Mouse (Mus musculus): Measurements from ENCODE around the gene Tmem44. TPM values are rescaled to one million over a fixed set of nuclear protein-coding genes. Genes with fewer than 3 reads are reported as not detected.

The Tmem44 gene
- polyA plus RNA-seq, 1 experiment from 2014 or later = 30.9 TPM

DNA sequence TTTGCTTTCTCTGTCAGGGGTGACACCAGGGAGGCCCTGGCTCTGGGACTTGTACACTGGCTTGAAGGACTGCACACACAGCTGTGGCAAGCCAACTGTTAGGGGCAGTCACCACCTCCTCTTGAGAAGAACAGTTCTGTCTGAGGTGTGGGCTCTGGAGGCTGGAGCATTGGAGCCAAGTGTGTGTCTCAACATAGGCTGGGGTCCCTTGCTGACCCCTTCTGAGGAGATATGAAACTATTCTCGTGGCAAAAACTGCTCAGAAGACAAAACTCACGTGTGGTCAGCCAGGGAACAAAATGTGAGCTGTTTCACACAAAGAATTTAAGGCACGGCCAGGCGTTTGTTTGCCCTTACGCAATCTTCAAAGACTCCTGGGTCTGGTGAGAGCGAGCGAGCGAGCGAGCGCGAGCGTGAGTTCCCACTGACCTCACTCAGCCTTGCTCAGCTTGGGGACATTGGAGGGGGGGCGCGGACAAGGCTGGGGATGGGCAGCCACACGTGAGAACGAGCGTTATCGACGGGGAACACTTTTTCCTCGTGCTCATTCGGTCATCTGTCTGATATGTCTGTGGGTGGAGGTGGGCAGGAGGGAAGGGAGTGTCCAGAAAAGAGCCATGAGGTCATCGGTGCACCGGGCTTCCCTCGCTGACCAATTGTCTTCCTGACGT is 48.3 kb downstream of the Tmem44 start:
- H3K9ac ChIP-seq (ENCODE audit: low read depth, low read length) = no peak overlapping the region

DNA sequence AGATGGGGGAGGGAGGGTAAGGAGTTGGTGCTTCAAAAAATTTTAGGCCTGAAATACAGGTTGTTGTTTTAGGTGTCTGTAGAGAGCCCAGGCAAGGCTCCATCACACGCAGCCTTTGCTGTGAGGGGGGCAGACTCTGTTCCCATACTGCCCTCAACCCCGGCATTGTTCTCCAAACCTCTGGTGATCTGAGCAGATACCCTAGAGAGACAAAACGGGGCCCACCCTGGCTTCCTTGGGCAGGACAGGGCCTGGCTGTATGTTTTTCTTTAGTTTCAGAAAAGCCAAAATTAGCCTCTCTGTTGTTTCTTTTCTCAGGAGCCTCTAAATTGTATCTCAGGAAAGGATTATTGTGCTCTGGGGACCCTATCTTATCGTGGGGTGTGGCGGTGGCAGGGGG is 49.0 kb downstream of the Tmem44 start:
- Histone ChIP-seq H3K9ac (ENCODE audit: low read depth, low read length) (no peak overlapping the region), H3K27me3 (ENCODE audit: control insufficient read depth, insufficient read depth, low read length) (peaks cover 2% of the 10 kb centered on the region), H3K36me3 (ENCODE audit: control insufficient read depth, insufficient read depth, low read length) (no peaks in the 10 kb centered on the region), H3K4me3 (ENCODE audit: low read depth, low read length) (no peak overlapping the region), H3K4me1 (replicated peaks; ENCODE audit: control insufficient read depth, insufficient read depth, low read length) (no peaks in the 10 kb centered on the region), H3K27ac (ENCODE audit: low read depth, low read length) (no peak overlapping the region), H3K9me3 (ENCODE audit: control insufficient read depth, low read length) (no peaks in the 10 kb centered on the region), H3K4me2 (replicated peaks; ENCODE audit: low read depth, low read length) (no peak overlapping the region)
- no peak for ATAC-seq (ENCODE audit: low FRiP score)
- DNase-seq (ENCODE audit: low spot score) = no peak
- 69% methylated on average over 5 of the region's 5 CpGs for WGBS

More for the DNA sequence above, 48.3 kb downstream of the Tmem44 start:
- DNase-seq (ENCODE audit: low spot score) (no peak), ATAC-seq (ENCODE audit: low FRiP score) (no peak)
- Histone ChIP-seq H3K4me1 (replicated peaks; ENCODE audit: control insufficient read depth, insufficient read depth, low read length) (no peaks in the 10 kb centered on the region), H3K27ac (ENCODE audit: low read depth, low read length) (no peak overlapping the region), H3K36me3 (ENCODE audit: control insufficient read depth, insufficient read depth, low read length) (no peaks in the 10 kb centered on the region), H3K9me3 (ENCODE audit: control insufficient read depth, low read length) (no peaks in the 10 kb centered on the region), H3K4me3 (ENCODE audit: low read depth, low read length) (no peak overlapping the region), H3K27me3 (ENCODE audit: control insufficient read depth, insufficient read depth, low read length) (peaks cover 2% of the 10 kb centered on the region), H3K4me2 (replicated peaks; ENCODE audit: low read depth, low read length) (no peak overlapping the region)
- 39% methylated on average over 25 of the region's 25 CpGs for WGBS

- Histone ChIP-seq H3K4me3 (ENCODE audit: low read depth, low read length) (no peak overlapping the region), H3K4me2 (replicated peaks; ENCODE audit: low read depth, low read length) (no peak overlapping the region), H3K36me3 (ENCODE audit: control insufficient read depth, insufficient read depth, low read length) (no peaks in the 10 kb centered on the region), H3K9me3 (ENCODE audit: control insufficient read depth, low read length) (no peaks in the 10 kb centered on the region), H3K4me1 (replicated peaks; ENCODE audit: control insufficient read depth, insufficient read depth, low read length) (no peaks in the 10 kb centered on the region), H3K9ac (ENCODE audit: low read depth, low read length) (no peak overlapping the region), H3K27me3 (ENCODE audit: control insufficient read depth, insufficient read depth, low read length) (peaks cover 2% of the 10 kb centered on the region), H3K27ac (ENCODE audit: low read depth, low read length) (no peak overlapping the region)
- ATAC-seq (ENCODE audit: low FRiP score) = no peak
- 85% methylated on average over 7 of the region's 7 CpGs for WGBS
- no peak for DNase-seq (ENCODE audit: low spot score)
These were observed 50.4 kb downstream of the Tmem44 start for GRCm38 (mm10) chr16:30500223-30500622.

- Histone ChIP-seq H3K27me3 (ENCODE audit: control insufficient read depth, insufficient read depth, low read length) (peaks cover 2% of the 10 kb centered on the region), H3K9me3 (ENCODE audit: control insufficient read depth, low read length) (no peaks in the 10 kb centered on the region), H3K4me2 (replicated peaks; ENCODE audit: low read depth, low read length) (no peak overlapping the region), H3K4me3 (ENCODE audit: low read depth, low read length) (no peak overlapping the region), H3K36me3 (ENCODE audit: control insufficient read depth, insufficient read depth, low read length) (no peaks in the 10 kb centered on the region), H3K9ac (ENCODE audit: low read depth, low read length) (no peak overlapping the region), H3K27ac (ENCODE audit: low read depth, low read length) (no peak overlapping the region), H3K4me1 (replicated peaks; ENCODE audit: control insufficient read depth, insufficient read depth, low read length) (no peaks in the 10 kb centered on the region)
- 16% methylated on average over 16 of the region's 16 CpGs for WGBS
- peak; percentile 36 for DNase-seq (ENCODE audit: low spot score)
- ATAC-seq (ENCODE audit: low FRiP score) = no peak
These were observed 51.4 kb downstream of the Tmem44 start for GRCm38 (mm10) chr16:30499126-30499857.

GRCm38 (mm10) chr16:30497307-30497706 is 53.3 kb downstream of the Tmem44 start:
- Histone ChIP-seq H3K4me2 (replicated peaks; ENCODE audit: low read depth, low read length) (no peak overlapping the region), H3K27me3 (ENCODE audit: control insufficient read depth, insufficient read depth, low read length) (no peaks in the 10 kb centered on the region; the same call in 1 of the 2 replicates), H3K4me3 (ENCODE audit: low read depth, low read length) (no peak overlapping the region), H3K9me3 (ENCODE audit: control insufficient read depth, low read length) (no peaks in the 10 kb centered on the region), H3K9ac (ENCODE audit: low read depth, low read length) (no peak overlapping the region), H3K36me3 (ENCODE audit: control insufficient read depth, insufficient read depth, low read length) (no peaks in the 10 kb centered on the region), H3K27ac (ENCODE audit: low read depth, low read length) (no peak overlapping the region), H3K4me1 (replicated peaks; ENCODE audit: control insufficient read depth, insufficient read depth, low read length) (no peaks in the 10 kb centered on the region)
- DNase-seq (ENCODE audit: low spot score) = no peak
- WGBS = 87% methylated on average over 5 of the region's 5 CpGs
- ATAC-seq (ENCODE audit: low FRiP score) = no peak

- no peak for DNase-seq (ENCODE audit: low spot score)
- Histone ChIP-seq H3K27me3 (ENCODE audit: control insufficient read depth, insufficient read depth, low read length) (no peaks in the 10 kb centered on the region), H3K4me1 (replicated peaks; ENCODE audit: control insufficient read depth, insufficient read depth, low read length) (no peaks in the 10 kb centered on the region; the same call in 1 of the 2 replicates), H3K4me3 (ENCODE audit: low read depth, low read length) (no peak overlapping the region), H3K9ac (ENCODE audit: low read depth, low read length) (no peak overlapping the region), H3K36me3 (ENCODE audit: control insufficient read depth, insufficient read depth, low read length) (no peaks in the 10 kb centered on the region), H3K4me2 (replicated peaks; ENCODE audit: low read depth, low read length) (no peak overlapping the region), H3K9me3 (ENCODE audit: control insufficient read depth, low read length) (no peaks in the 10 kb centered on the region), H3K27ac (ENCODE audit: low read depth, low read length) (no peak overlapping the region)
- no peak for ATAC-seq (ENCODE audit: low FRiP score)
- WGBS = 89% methylated on average over 6 of the region's 6 CpGs
These were observed 55.8 kb downstream of the Tmem44 start for GRCm38 (mm10) chr16:30494883-30495282.

- H3K9ac ChIP-seq (ENCODE audit: low read depth, low read length) = no peak overlapping the region
- no peaks in the 10 kb centered on the region for H3K9me3 ChIP-seq (ENCODE audit: control insufficient read depth, low read length)
- ATAC-seq (ENCODE audit: low FRiP score) (no peak), DNase-seq (ENCODE audit: low spot score) (no peak)
- no peaks in the 10 kb centered on the region; the same call in 1 of the 2 replicates for H3K4me1 ChIP-seq (replicated peaks; ENCODE audit: control insufficient read depth, insufficient read depth, low read length)
- H3K36me3 ChIP-seq (ENCODE audit: control insufficient read depth, insufficient read depth, low read length) = no peaks in the 10 kb centered on the region
- WGBS = 73% methylated on average over 4 of the region's 4 CpGs
- no peak overlapping the region for H3K4me2 ChIP-seq (replicated peaks; ENCODE audit: low read depth, low read length)
- H3K27me3 ChIP-seq (ENCODE audit: control insufficient read depth, insufficient read depth, low read length) = no peaks in the 10 kb centered on the region
- H3K4me3 ChIP-seq (ENCODE audit: low read depth, low read length) = no peak overlapping the region
- no peak overlapping the region for H3K27ac ChIP-seq (ENCODE audit: low read depth, low read length)
These were observed 58.9 kb downstream of the Tmem44 start for GRCm38 (mm10) chr16:30491742-30492141.

- Histone ChIP-seq H3K27ac (ENCODE audit: low read depth, low read length) (no peak overlapping the region), H3K4me2 (replicated peaks; ENCODE audit: low read depth, low read length) (no peak overlapping the region), H3K4me3 (ENCODE audit: low read depth, low read length) (no peak overlapping the region), H3K4me1 (replicated peaks; ENCODE audit: control insufficient read depth, insufficient read depth, low read length) (no peaks in the 10 kb centered on the region; the same call in 1 of the 2 replicates), H3K36me3 (ENCODE audit: control insufficient read depth, insufficient read depth, low read length) (no peaks in the 10 kb centered on the region), H3K27me3 (ENCODE audit: control insufficient read depth, insufficient read depth, low read length) (no peaks in the 10 kb centered on the region), H3K9me3 (ENCODE audit: control insufficient read depth, low read length) (no peaks in the 10 kb centered on the region), H3K9ac (ENCODE audit: low read depth, low read length) (no peak overlapping the region)
- ATAC-seq (ENCODE audit: low FRiP score) (no peak), DNase-seq (ENCODE audit: low spot score) (no peak)
- WGBS = 79% methylated on average over 2 of the region's 2 CpGs
These were observed 59.9 kb downstream of the Tmem44 start for GRCm38 (mm10) chr16:30490791-30491190.

GRCm38 (mm10) chr16:30490316-30490715 is 60.3 kb downstream of the Tmem44 start:
- Histone ChIP-seq H3K4me3 (ENCODE audit: low read depth, low read length) (no peak overlapping the region), H3K27me3 (ENCODE audit: control insufficient read depth, insufficient read depth, low read length) (no peaks in the 10 kb centered on the region), H3K27ac (ENCODE audit: low read depth, low read length) (no peak overlapping the region), H3K4me1 (replicated peaks; ENCODE audit: control insufficient read depth, insufficient read depth, low read length) (no peaks in the 10 kb centered on the region; the same call in 1 of the 2 replicates), H3K4me2 (replicated peaks; ENCODE audit: low read depth, low read length) (no peak overlapping the region), H3K9ac (ENCODE audit: low read depth, low read length) (no peak overlapping the region), H3K9me3 (ENCODE audit: control insufficient read depth, low read length) (no peaks in the 10 kb centered on the region), H3K36me3 (ENCODE audit: control insufficient read depth, insufficient read depth, low read length) (no peaks in the 10 kb centered on the region)
- DNase-seq (ENCODE audit: low spot score) (no peak), ATAC-seq (ENCODE audit: low FRiP score) (no peak)
- WGBS = 34% methylated on average over 4 of the region's 4 CpGs
